Mouse (Mus musculus) liver, postnatal 0 days (tissue): ENCODE data around the gene Ctse. TPM values are rescaled to one million over a fixed set of nuclear protein-coding genes. Genes with fewer than 3 reads are reported as not detected.

Experiments
- ATAC-seq: fragments of 200-750 bp; cut with Nextera tagmentation; 2 replicates; pipeline ENCODE4 v1.8.0; 2017; ENCODE audit warnings: mild to moderate bottlenecking, moderate library complexity
- DNase-seq: peaks from one replicate; pipeline ENCODE4 v3.0.0-alpha.2; 2016
- H3K27ac ChIP-seq: fragments of 300-500 bp; sonication (generic); 2 replicates; pipeline ENCODE4 v1.5.1; 2014; ENCODE audit warnings: antibody characterized with exemption, moderate library complexity, mild to moderate bottlenecking, low read depth
- H3K27me3 ChIP-seq: fragments of 300-500 bp; sonication (generic); 2 replicates; pipeline ENCODE4 v1.6.1; 2014; ENCODE audit warnings: low read length, control low read depth, mixed read lengths; ENCODE audit not compliant: insufficient read depth
- H3K36me3 ChIP-seq: fragments of 300-500 bp; sonication (generic); replicated peaks from 2 replicates; pipeline ENCODE4 v1.6.1; 2014; ENCODE audit warnings: mild to moderate bottlenecking, control low read depth, low read length, moderate library complexity, mixed read lengths; ENCODE audit not compliant: insufficient read depth
- H3K4me1 ChIP-seq: fragments of 300-500 bp; sonication (generic); 2 replicates; pipeline ENCODE4 v1.6.1; 2014; ENCODE audit warnings: antibody characterized with exemption, mild to moderate bottlenecking, control low read depth; ENCODE audit not compliant: insufficient read depth
- H3K4me2 ChIP-seq: fragments of 300-500 bp; sonication (generic); 2 replicates; pipeline ENCODE4 v1.6.1; 2014; ENCODE audit warnings: low read depth, mild to moderate bottlenecking, low read length, moderate library complexity, mixed read lengths
- H3K4me3 ChIP-seq: fragments of 300-500 bp; sonication (generic); 2 replicates; pipeline ENCODE4 v1.5.1; 2014; ENCODE audit warnings: low read depth, low read length
- H3K9ac ChIP-seq: fragments of 300-500 bp; sonication (generic); replicated peaks from 2 replicates; pipeline ENCODE4 v1.6.1; 2014; ENCODE audit warnings: mild to moderate bottlenecking, moderate library complexity
- H3K9me3 ChIP-seq: fragments of 300-500 bp; sonication (generic); 2 replicates; pipeline ENCODE4 v1.6.1; 2016; ENCODE audit warnings: mild to moderate bottlenecking, control low read depth, low read length, mixed read lengths
- CTCF ChIP-seq: sonication (generic); IDR thresholded peaks from 2 replicates; pipeline ENCODE4 v1.5.1; 2016; ENCODE audit warnings: antibody characterized with exemption, low read depth
- EP300 ChIP-seq: IDR thresholded peaks from 2 replicates; pipeline ENCODE4 v1.6.1; 2016; ENCODE audit warnings: antibody characterized with exemption, low read depth, mild to moderate bottlenecking
- WGBS: fragments of 180-500 bp; shearing (Covaris S2); extraction: QIAGEN DNeasy Blood & Tissue Kit; methylation state at CpG from one replicate; pipeline ENCODE4 v1.1.7; 2014; ENCODE audit not compliant: insufficient replicate concordance; 5-methylcytosine and 5-hydroxymethylcytosine counted together
- polyA plus RNA-seq: library from polyadenylated mRNA; unstranded; fragments of >200 nt; fragmentation: Nextera tagmentation; extraction: Ambion mirVana; gene quantifications from 2 replicates; pipeline ENCODE4 v1.2.1, GENCODE M21; 2015

Gene Ctse
- polyA plus RNA-seq, 1 experiment from 2014 or later, result 69.2 TPM

- no peak overlapping the region for H3K4me3 ChIP-seq
- WGBS, result 75% methylated on average over 8 of the region's 8 CpGs
- H3K27me3 ChIP-seq, result no peaks in the 10 kb centered on the region
- no peak for TF ChIP-seq EP300
- TF ChIP-seq CTCF, result no peak
- H3K9me3 ChIP-seq, result no peaks in the 10 kb centered on the region
- ATAC-seq (no peak), DNase-seq (no peak)
- no peak overlapping the region for H3K9ac ChIP-seq
- no peaks in the 10 kb centered on the region for H3K4me1 ChIP-seq
- peaks cover 3% of the 10 kb centered on the region for H3K36me3 ChIP-seq
- no peak overlapping the region for H3K27ac ChIP-seq
- no peak overlapping the region for H3K4me2 ChIP-seq
Measured at GRCm38 (mm10) chr1:131671113-131671512, 33.0 kb downstream of the Ctse start.

GRCm38 (mm10) chr1:131672361-131672760, 34.3 kb downstream of the Ctse start:
- Histone ChIP-seq H3K4me2 (no peak overlapping the region), H3K36me3 (peaks cover 3% of the 10 kb centered on the region), H3K27ac (no peak overlapping the region), H3K9ac (no peak overlapping the region), H3K4me3 (no peak overlapping the region), H3K4me1 (no peaks in the 10 kb centered on the region), H3K9me3 (no peaks in the 10 kb centered on the region), H3K27me3 (no peaks in the 10 kb centered on the region)
- DNase-seq (no peak), ATAC-seq (0 out of 2 replicates have a peak, but pooled peaks have one; percentile 35)
- 36% methylated on average over 7 of the region's 7 CpGs for WGBS
- no peak for TF ChIP-seq EP300
- no peak for TF ChIP-seq CTCF

- DNase-seq, result no peak
- 68% methylated on average over 5 of the region's 5 CpGs for WGBS
- TF ChIP-seq EP300 (no peak), CTCF (no peak)
- no peak overlapping the region for H3K4me3 ChIP-seq
- ATAC-seq, result no peak
- H3K27ac ChIP-seq, result no peak overlapping the region
- H3K4me1 ChIP-seq, result no peaks in the 10 kb centered on the region
- no peaks in the 10 kb centered on the region for H3K27me3 ChIP-seq
- no peak overlapping the region for H3K9ac ChIP-seq
- H3K9me3 ChIP-seq, result no peaks in the 10 kb centered on the region
- no peak overlapping the region for H3K4me2 ChIP-seq
- no peaks in the 10 kb centered on the region for H3K36me3 ChIP-seq
Measured at GRCm38 (mm10) chr1:131679644-131680043, 41.5 kb downstream of the Ctse start.

- Histone ChIP-seq H3K27ac (no peak overlapping the region), H3K4me2 (no peak overlapping the region), H3K4me1 (0 out of 2 replicates have a peak, but pooled peaks cover 3% of the 10 kb centered on the region), H3K27me3 (no peaks in the 10 kb centered on the region), H3K4me3 (no peak overlapping the region), H3K9me3 (no peaks in the 10 kb centered on the region), H3K9ac (no peak overlapping the region), H3K36me3 (no peaks in the 10 kb centered on the region)
- no peak for TF ChIP-seq CTCF
- TF ChIP-seq EP300, result no peak
- ATAC-seq (no peak), DNase-seq (no peak)
- 88% methylated on average over 2 of the region's 2 CpGs for WGBS
Measured at GRCm38 (mm10) chr1:131687739-131688138, 49.6 kb downstream of the Ctse start.

- Histone ChIP-seq H3K36me3 (no peaks in the 10 kb centered on the region), H3K9me3 (no peaks in the 10 kb centered on the region), H3K9ac (no peak within 1 kb of the TSS), H3K4me2 (peak within 1 kb of the TSS; percentile 7), H3K27me3 (no peaks in the 10 kb centered on the region), H3K27ac (no peak within 1 kb of the TSS; the same call in 1 of the 2 replicates), H3K4me1 (0 out of 2 replicates have a peak, but pooled peaks cover 3% of the 10 kb centered on the region), H3K4me3 (0 out of 2 replicates have a peak within 1 kb of the TSS, but pooled peaks have one; percentile 0)
- ATAC-seq (no peak), DNase-seq (peak; percentile 52)
- TF ChIP-seq CTCF, result no peak
- no peak for TF ChIP-seq EP300
- WGBS, result 44% methylated on average over 8 of the region's 8 CpGs
Measured at GRCm38 (mm10) chr1:131688475-131688874, 50.4 kb downstream of the Ctse start, which contains the start of gene Rab7b. Gene Rab7b (plus strand): TSS chr1:131688695.

- H3K27ac ChIP-seq, result no peak overlapping the region; the same call in 1 of the 2 replicates
- no peak overlapping the region for H3K9ac ChIP-seq
- DNase-seq (no peak), ATAC-seq (no peak)
- peak overlapping the region; percentile 7 for H3K4me2 ChIP-seq
- H3K9me3 ChIP-seq, result no peaks in the 10 kb centered on the region
- H3K27me3 ChIP-seq, result no peaks in the 10 kb centered on the region
- TF ChIP-seq CTCF (no peak), EP300 (no peak)
- H3K4me1 ChIP-seq, result 0 out of 2 replicates have a peak, but pooled peaks cover 3% of the 10 kb centered on the region
- WGBS, result 67% methylated on average over 3 of the region's 3 CpGs
- 0 out of 2 replicates have a peak overlapping the region, but pooled peaks have one; percentile 0 for H3K4me3 ChIP-seq
- H3K36me3 ChIP-seq, result no peaks in the 10 kb centered on the region
Measured at GRCm38 (mm10) chr1:131689016-131689415, 50.9 kb downstream of the Ctse start.

- H3K4me3 ChIP-seq, result no peak overlapping the region
- 71% methylated on average over 5 of the region's 5 CpGs for WGBS
- no peaks in the 10 kb centered on the region for H3K36me3 ChIP-seq
- 0 out of 2 replicates have a peak, but pooled peaks cover 3% of the 10 kb centered on the region for H3K4me1 ChIP-seq
- TF ChIP-seq CTCF (no peak), EP300 (no peak)
- no peak overlapping the region for H3K4me2 ChIP-seq
- peak overlapping the region; percentile 3; the same call in 1 of the 2 replicates for H3K27ac ChIP-seq
- ATAC-seq (no peak), DNase-seq (no peak)
- H3K27me3 ChIP-seq, result no peaks in the 10 kb centered on the region
- no peak overlapping the region for H3K9ac ChIP-seq
- H3K9me3 ChIP-seq, result no peaks in the 10 kb centered on the region
Measured at GRCm38 (mm10) chr1:131689899-131690298, 51.8 kb downstream of the Ctse start.
